Mouse (Mus musculus): Measurements from ENCODE around the gene Olfr923. TPM values are rescaled to one million over a fixed set of nuclear protein-coding genes. Genes with fewer than 3 reads are reported as not detected.
"Not testable (repeated sequence)": the region's sequence is repeated elsewhere in the genome, so short reads cannot be mapped to it uniquely, and the experiment has no call there.

Gene Olfr923
- polyA plus RNA-seq, 1 experiment, result not detected

- TF ChIP-seq POLR2A (IDR thresholded peaks at IDR 0.05; ENCODE audit: low read depth, low read length), result no peak
- no peak for TF ChIP-seq CTCF (conservative IDR thresholded peaks at IDR 0.05; ENCODE audit: insufficient read depth, insufficient read length, low read depth, low read length)
- Histone ChIP-seq H3K27ac (ENCODE audit: insufficient read depth, low read depth, low read length) (no peak within 1 kb of the TSS), H3K27me3 (replicated peaks; ENCODE audit: control insufficient read depth, insufficient read depth, low read length) (no peaks in the 10 kb centered on the region), H3K4me3 (ENCODE audit: insufficient read depth, low read depth, low read length) (no peak within 1 kb of the TSS), H3K36me3 (ENCODE audit: control insufficient read depth, insufficient read depth, low read length) (no peaks in the 10 kb centered on the region), H3K4me1 (ENCODE audit: control insufficient read depth, insufficient read depth, low read length) (no peaks in the 10 kb centered on the region)
- DNase-seq, result no peak
Measured at GRCm38 (mm10) chr9:38854760-38855159, 28.4 kb downstream of the Olfr923 start, which contains the start of gene Olfr26. Gene Olfr26, plus strand, starts transcription at chr9:38855060.

- not testable (repeated sequence) for H3K4me3 ChIP-seq (ENCODE audit: insufficient read depth, low read depth, low read length); H3K36me3 ChIP-seq (ENCODE audit: control insufficient read depth, insufficient read depth, low read length); H3K4me1 ChIP-seq (ENCODE audit: control insufficient read depth, insufficient read depth, low read length); H3K27me3 ChIP-seq (replicated peaks; ENCODE audit: control insufficient read depth, insufficient read depth, low read length); DNase-seq; H3K27ac ChIP-seq (ENCODE audit: insufficient read depth, low read depth, low read length)
- 43% methylated on average over 2 of the region's 2 CpGs for WGBS
Measured at GRCm38 (mm10) chr9:38874880-38875279, 48.5 kb downstream of the Olfr923 start.

GRCm38 (mm10) chr9:38876826-38877225 is 50.5 kb downstream of the Olfr923 start, which contains the start of gene Olfr926:
Gene Olfr926, plus strand, starts transcription at chr9:38877126.
- no peak for DNase-seq
- Histone ChIP-seq H3K27ac (ENCODE audit: insufficient read depth, low read depth, low read length) (no peak within 1 kb of the TSS), H3K36me3 (ENCODE audit: control insufficient read depth, insufficient read depth, low read length) (no peaks in the 10 kb centered on the region), H3K27me3 (replicated peaks; ENCODE audit: control insufficient read depth, insufficient read depth, low read length) (no peaks in the 10 kb centered on the region), H3K4me3 (ENCODE audit: insufficient read depth, low read depth, low read length) (no peak within 1 kb of the TSS), H3K4me1 (ENCODE audit: control insufficient read depth, insufficient read depth, low read length) (no peaks in the 10 kb centered on the region)
- TF ChIP-seq POLR2A (IDR thresholded peaks at IDR 0.05; ENCODE audit: low read depth, low read length) (no peak), CTCF (conservative IDR thresholded peaks at IDR 0.05; ENCODE audit: insufficient read depth, insufficient read length, low read depth, low read length) (no peak)
- WGBS, result 70% methylated on average over 2 of the region's 2 CpGs

Other genes starting within 250 kb of the Olfr923 start
- not detected in 2 replicates for gene Olfr912, start 246.4 kb upstream of the Olfr923 start, polyA plus RNA-seq (2012; rRNA removed)
- gene Olfr913, start 233.8 kb upstream of the Olfr923 start, polyA plus RNA-seq (2012; rRNA removed), result not detected in 2 replicates
- gene Olfr914, start 221.4 kb upstream of the Olfr923 start, polyA plus RNA-seq (2012; rRNA removed), result not detected in 2 replicates
- gene Olfr916, start 166.7 kb upstream of the Olfr923 start, polyA plus RNA-seq (2012; rRNA removed), result not detected in 2 replicates
- gene Olfr917, start 160.7 kb upstream of the Olfr923 start, polyA plus RNA-seq (2012; rRNA removed), result not detected in 2 replicates
- gene Olfr918, start 151.9 kb upstream of the Olfr923 start, polyA plus RNA-seq (2012; rRNA removed), result not detected in 2 replicates
- not detected in 2 replicates for gene Olfr919, start 122.9 kb upstream of the Olfr923 start, polyA plus RNA-seq (2012; rRNA removed)
- gene Vwa5a, start 108.3 kb upstream of the Olfr923 start, polyA plus RNA-seq (2012; rRNA removed), result 16.8 and 17.7 TPM in 2 replicates
- 0.07 and 0.11 TPM in 2 replicates for gene Olfr920, start 74.2 kb upstream of the Olfr923 start, polyA plus RNA-seq (2012; rRNA removed)
- gene Olfr921, start 53.5 kb upstream of the Olfr923 start, polyA plus RNA-seq (2012; rRNA removed), result not detected in 2 replicates
- gene Olfr922, start 11.9 kb upstream of the Olfr923 start, polyA plus RNA-seq (2012; rRNA removed), result not detected in 2 replicates
- gene Olfr924, start 17.9 kb downstream of the Olfr923 start, polyA plus RNA-seq (2012; rRNA removed), result not detected in 2 replicates
- not detected in 2 replicates for gene Olfr26, start 28.5 kb downstream of the Olfr923 start, polyA plus RNA-seq (2012; rRNA removed)
- not detected in 2 replicates for gene Olfr926, start 50.6 kb downstream of the Olfr923 start, polyA plus RNA-seq (2012; rRNA removed)
- gene Olfr930, start 103.3 kb downstream of the Olfr923 start, polyA plus RNA-seq (2012; rRNA removed), result not detected in 2 replicates
- gene Olfr933, start 145.8 kb downstream of the Olfr923 start, polyA plus RNA-seq (2012; rRNA removed), result not detected in 2 replicates
- gene Olfr934, start 161.8 kb downstream of the Olfr923 start, polyA plus RNA-seq (2012; rRNA removed), result not detected in 2 replicates
- gene Olfr935, start 173.1 kb downstream of the Olfr923 start, polyA plus RNA-seq (2012; rRNA removed), result not detected in 2 replicates
- gene Olfr146, start 196.8 kb downstream of the Olfr923 start, polyA plus RNA-seq (2012; rRNA removed), result not detected in 2 replicates
- gene Olfr937, start 238.4 kb downstream of the Olfr923 start, polyA plus RNA-seq (2012; rRNA removed), result not detected in 2 replicates